Mouse (Mus musculus) bone marrow macrophage, adult 2 months (primary cell): ENCODE measurements around the gene Gm20388.

ENCODE experiments used
- CTCF ChIP-seq: IDR thresholded peaks from 2 replicates; pipeline ENCODE4 v1.5.1; 2012; ENCODE audit warnings: low read depth, mild to moderate bottlenecking, low read length, moderate library complexity
- POLR2A ChIP-seq: IDR thresholded peaks from 2 replicates; pipeline ENCODE4 v1.6.1; 2012; ENCODE audit warnings: mild to moderate bottlenecking, low read depth, low read length, borderline replicate concordance

- no peak for TF ChIP-seq CTCF
- TF ChIP-seq POLR2A, result no peak
Observed at GRCm38 (mm10) chr8:121723846-121724245, 1813.2 kb downstream of the Gm20388 start.
